Mouse (Mus musculus): ENCODE measurements around the gene Ubqlnl. TPM values are rescaled to one million over a fixed set of nuclear protein-coding genes. Genes with fewer than 3 reads are reported as not detected.

The Ubqlnl gene
- polyA plus RNA-seq (2015; fragmentation: Nextera tagmentation; extraction: Ambion mirVana) = not detected in 2 replicates

GRCm38 (mm10) chr7:104150456-104150855 lies at the start of gene Ubqlnl:
Gene Ubqlnl (minus strand): TSS chr7:104150556.
- Histone ChIP-seq H3K27me3 (ENCODE audit: control insufficient read depth, insufficient read depth, low read depth, low read length) (no peaks in the 10 kb centered on the region), H3K9me3 (ENCODE audit: control insufficient read depth, low read length) (no peaks in the 10 kb centered on the region), H3K27ac (ENCODE audit: low read length) (no peak within 1 kb of the TSS), H3K4me1 (replicated peaks; ENCODE audit: control insufficient read depth, insufficient read depth, low read length) (no peaks in the 10 kb centered on the region), H3K4me2 (ENCODE audit: low read depth, low read length) (no peak within 1 kb of the TSS), H3K4me3 (ENCODE audit: low read length) (no peak within 1 kb of the TSS), H3K9ac (ENCODE audit: low read length) (no peak within 1 kb of the TSS), H3K36me3 (ENCODE audit: control insufficient read depth, insufficient read depth, low read length) (no peaks in the 10 kb centered on the region)
- ATAC-seq (ENCODE audit: low read depth) = no peak
- WGBS = 89% methylated on average over 2 of the region's 2 CpGs

GRCm38 (mm10) chr7:104199822-104200221 lies 49.5 kb upstream of the Ubqlnl start:
- Histone ChIP-seq H3K27me3 (ENCODE audit: control insufficient read depth, insufficient read depth, low read depth, low read length) (no peaks in the 10 kb centered on the region), H3K36me3 (ENCODE audit: control insufficient read depth, insufficient read depth, low read length) (no peaks in the 10 kb centered on the region), H3K9ac (ENCODE audit: low read length) (no peak overlapping the region), H3K4me3 (ENCODE audit: low read length) (no peak overlapping the region), H3K9me3 (ENCODE audit: control insufficient read depth, low read length) (no peaks in the 10 kb centered on the region), H3K4me2 (ENCODE audit: low read depth, low read length) (no peak overlapping the region), H3K27ac (ENCODE audit: low read length) (no peak overlapping the region), H3K4me1 (replicated peaks; ENCODE audit: control insufficient read depth, insufficient read depth, low read length) (no peaks in the 10 kb centered on the region)
- WGBS = 5% methylated on average over 5 of the region's 5 CpGs
- peak; percentile 70 for ATAC-seq (ENCODE audit: low read depth)

DNA sequence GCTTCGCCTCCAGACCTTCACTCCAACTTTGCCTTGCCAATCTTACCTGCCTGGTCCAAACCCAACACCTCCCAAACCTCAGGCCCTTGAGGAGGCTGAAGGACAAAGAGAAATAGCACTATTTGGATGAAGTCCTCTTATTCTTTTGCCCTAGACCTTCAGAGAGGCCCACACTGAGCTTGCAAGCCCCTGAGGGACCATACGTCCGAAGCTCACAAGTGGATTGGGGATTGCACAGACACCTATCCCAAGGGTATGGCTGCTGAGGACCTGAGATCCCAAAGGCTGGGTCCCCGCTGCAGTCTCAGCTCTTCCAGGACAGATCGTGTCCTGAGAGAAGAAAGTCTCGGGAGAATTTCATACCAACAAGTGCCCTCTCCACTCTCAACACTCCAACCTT lies 45.5 kb upstream of the Ubqlnl start, which contains the start of gene Olfr649:
TSS of gene Olfr649 (minus strand) at position 101 of the 400 bp plus-strand sequence.
- H3K27ac ChIP-seq (ENCODE audit: low read length) = no peak within 1 kb of the TSS
- 77% methylated on average over 6 of the region's 6 CpGs for WGBS
- ATAC-seq (ENCODE audit: low read depth) = no peak
- H3K9ac ChIP-seq (ENCODE audit: low read length) = no peak within 1 kb of the TSS
- no peak within 1 kb of the TSS for H3K4me3 ChIP-seq (ENCODE audit: low read length)
- no peak within 1 kb of the TSS for H3K4me2 ChIP-seq (ENCODE audit: low read depth, low read length)
- H3K27me3 ChIP-seq (ENCODE audit: control insufficient read depth, insufficient read depth, low read depth, low read length) = no peaks in the 10 kb centered on the region
- no peaks in the 10 kb centered on the region for H3K4me1 ChIP-seq (replicated peaks; ENCODE audit: control insufficient read depth, insufficient read depth, low read length)
- H3K36me3 ChIP-seq (ENCODE audit: control insufficient read depth, insufficient read depth, low read length) = no peaks in the 10 kb centered on the region
- no peaks in the 10 kb centered on the region for H3K9me3 ChIP-seq (ENCODE audit: control insufficient read depth, low read length)

GRCm38 (mm10) chr7:104191275-104191674 lies 40.9 kb upstream of the Ubqlnl start:
- Histone ChIP-seq H3K4me3 (ENCODE audit: low read length) (no peak overlapping the region), H3K27me3 (ENCODE audit: control insufficient read depth, insufficient read depth, low read depth, low read length) (no peaks in the 10 kb centered on the region), H3K27ac (ENCODE audit: low read length) (no peak overlapping the region), H3K9ac (ENCODE audit: low read length) (no peak overlapping the region), H3K9me3 (ENCODE audit: control insufficient read depth, low read length) (no peaks in the 10 kb centered on the region), H3K36me3 (ENCODE audit: control insufficient read depth, insufficient read depth, low read length) (no peaks in the 10 kb centered on the region), H3K4me2 (ENCODE audit: low read depth, low read length) (no peak overlapping the region), H3K4me1 (replicated peaks; ENCODE audit: control insufficient read depth, insufficient read depth, low read length) (no peaks in the 10 kb centered on the region)
- no peak for ATAC-seq (ENCODE audit: low read depth)
- 48% methylated on average over 9 of the region's 9 CpGs for WGBS

DNA sequence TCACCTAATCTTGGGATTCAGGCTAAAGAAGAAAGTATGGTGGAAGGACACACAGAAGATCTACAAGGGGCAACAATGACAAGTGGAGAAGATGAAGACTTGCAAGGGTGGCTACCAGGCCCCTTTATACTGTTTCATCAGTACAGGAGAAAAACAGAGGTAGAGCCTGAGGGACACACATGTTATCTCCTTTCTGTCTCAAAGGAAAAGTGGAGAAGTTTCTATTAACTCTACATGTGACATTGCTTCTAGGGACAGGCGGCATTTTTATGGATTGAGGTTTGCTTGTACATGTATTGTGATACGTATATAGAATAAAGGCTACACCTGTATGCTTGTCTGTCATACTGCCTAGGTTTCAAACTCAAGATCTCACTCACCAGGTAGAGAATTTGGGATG lies 32.9 kb upstream of the Ubqlnl start, which contains the start of gene Olfr648:
TSS of gene Olfr648 (minus strand) at position 101 of the 400 bp plus-strand sequence.
- H3K27me3 ChIP-seq (ENCODE audit: control insufficient read depth, insufficient read depth, low read depth, low read length) = no peaks in the 10 kb centered on the region
- no peaks in the 10 kb centered on the region for H3K4me1 ChIP-seq (replicated peaks; ENCODE audit: control insufficient read depth, insufficient read depth, low read length)
- H3K4me2 ChIP-seq (ENCODE audit: low read depth, low read length) = no peak within 1 kb of the TSS
- H3K27ac ChIP-seq (ENCODE audit: low read length) = no peak within 1 kb of the TSS
- H3K4me3 ChIP-seq (ENCODE audit: low read length) = no peak within 1 kb of the TSS
- no peaks in the 10 kb centered on the region for H3K36me3 ChIP-seq (ENCODE audit: control insufficient read depth, insufficient read depth, low read length)
- no peaks in the 10 kb centered on the region for H3K9me3 ChIP-seq (ENCODE audit: control insufficient read depth, low read length)
- WGBS = 79% methylated on average over 2 of the region's 2 CpGs
- ATAC-seq (ENCODE audit: low read depth) = no peak
- no peak within 1 kb of the TSS for H3K9ac ChIP-seq (ENCODE audit: low read length)

DNA sequence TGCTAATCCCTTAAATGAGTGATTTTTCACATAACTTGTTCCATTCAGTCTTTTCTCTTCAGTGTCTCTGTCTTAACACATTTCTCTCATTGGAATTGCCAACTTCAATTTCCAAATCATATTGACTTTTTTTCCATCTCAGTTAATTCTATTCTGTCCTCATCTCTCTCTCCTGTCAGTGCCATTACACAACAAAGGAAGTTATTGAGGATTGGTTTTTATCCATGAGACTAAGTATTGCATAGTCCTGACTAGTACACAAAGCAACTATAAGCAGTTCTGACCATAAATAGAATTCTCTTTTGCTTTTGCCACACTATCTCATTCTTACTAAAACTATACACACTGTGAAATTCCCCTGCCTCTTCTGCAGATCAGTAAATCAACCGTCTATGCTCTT lies 28.7 kb upstream of the Ubqlnl start:
- no peak overlapping the region for H3K4me2 ChIP-seq (ENCODE audit: low read depth, low read length)

GRCm38 (mm10) chr7:104178422-104179054 lies 28.2 kb upstream of the Ubqlnl start:
- no peak for ATAC-seq (ENCODE audit: low read depth)
- Histone ChIP-seq H3K4me3 (ENCODE audit: low read length) (no peak overlapping the region), H3K27me3 (ENCODE audit: control insufficient read depth, insufficient read depth, low read depth, low read length) (no peaks in the 10 kb centered on the region), H3K27ac (ENCODE audit: low read length) (no peak overlapping the region), H3K4me1 (replicated peaks; ENCODE audit: control insufficient read depth, insufficient read depth, low read length) (no peaks in the 10 kb centered on the region), H3K36me3 (ENCODE audit: control insufficient read depth, insufficient read depth, low read length) (no peaks in the 10 kb centered on the region), H3K9me3 (ENCODE audit: control insufficient read depth, low read length) (no peaks in the 10 kb centered on the region), H3K4me2 (ENCODE audit: low read depth, low read length) (no peak overlapping the region), H3K9ac (ENCODE audit: low read length) (no peak overlapping the region)
- WGBS = 70% methylated on average over 5 of the region's 5 CpGs

More for the DNA sequence above, 28.7 kb upstream of the Ubqlnl start:
- no peak overlapping the region for H3K4me3 ChIP-seq (ENCODE audit: low read length)
- no peaks in the 10 kb centered on the region for H3K27me3 ChIP-seq (ENCODE audit: control insufficient read depth, insufficient read depth, low read depth, low read length)
- 81% methylated on average over 1 of the region's 1 CpGs for WGBS
- ATAC-seq (ENCODE audit: low read depth) = no peak
- H3K27ac ChIP-seq (ENCODE audit: low read length) = no peak overlapping the region
- H3K9ac ChIP-seq (ENCODE audit: low read length) = no peak overlapping the region
- H3K36me3 ChIP-seq (ENCODE audit: control insufficient read depth, insufficient read depth, low read length) = no peaks in the 10 kb centered on the region
- H3K4me1 ChIP-seq (replicated peaks; ENCODE audit: control insufficient read depth, insufficient read depth, low read length) = no peaks in the 10 kb centered on the region
- H3K9me3 ChIP-seq (ENCODE audit: control insufficient read depth, low read length) = no peaks in the 10 kb centered on the region

- Histone ChIP-seq H3K4me3 (ENCODE audit: low read length) (no peak overlapping the region), H3K4me1 (replicated peaks; ENCODE audit: control insufficient read depth, insufficient read depth, low read length) (no peaks in the 10 kb centered on the region), H3K27me3 (ENCODE audit: control insufficient read depth, insufficient read depth, low read depth, low read length) (no peaks in the 10 kb centered on the region), H3K27ac (ENCODE audit: low read length) (no peak overlapping the region), H3K36me3 (ENCODE audit: control insufficient read depth, insufficient read depth, low read length) (no peaks in the 10 kb centered on the region), H3K4me2 (ENCODE audit: low read depth, low read length) (no peak overlapping the region), H3K9me3 (ENCODE audit: control insufficient read depth, low read length) (no peaks in the 10 kb centered on the region), H3K9ac (ENCODE audit: low read length) (no peak overlapping the region)
- 74% methylated on average over 1 of the region's 1 CpGs for WGBS
- ATAC-seq (ENCODE audit: low read depth) = no peak
Observed at GRCm38 (mm10) chr7:104175085-104175484, 24.7 kb upstream of the Ubqlnl start.

DNA sequence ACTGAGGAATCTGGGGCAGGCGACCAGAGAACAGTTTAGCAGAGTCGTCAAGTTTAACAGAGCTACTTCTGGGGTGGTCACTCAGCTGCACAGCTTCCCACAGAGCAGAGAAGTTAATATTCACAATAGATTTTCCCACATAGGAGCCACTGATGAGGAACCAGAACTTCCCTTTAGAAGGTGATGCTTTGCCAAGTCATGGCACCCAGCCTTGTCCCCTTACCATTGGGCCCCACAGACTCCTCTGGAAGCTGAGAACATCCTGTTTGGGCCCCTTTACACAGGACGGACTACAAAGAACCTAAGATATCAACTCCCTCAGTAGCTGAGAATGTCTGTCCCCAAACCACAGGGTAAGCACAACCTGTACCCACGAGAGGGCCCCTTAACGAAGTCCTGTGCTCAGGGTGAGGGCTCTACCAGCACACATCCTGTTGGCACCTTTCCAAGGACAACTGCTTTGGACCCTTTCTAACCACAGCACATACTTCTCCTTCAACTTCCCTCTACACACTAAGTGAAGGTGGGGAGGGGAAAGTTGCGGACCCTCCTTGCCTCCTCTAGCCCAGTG lies 19.4 kb upstream of the Ubqlnl start:
- Histone ChIP-seq H3K4me3 (ENCODE audit: low read length) (no peak overlapping the region), H3K27ac (ENCODE audit: low read length) (no peak overlapping the region), H3K27me3 (ENCODE audit: control insufficient read depth, insufficient read depth, low read depth, low read length) (no peaks in the 10 kb centered on the region), H3K9me3 (ENCODE audit: control insufficient read depth, low read length) (no peaks in the 10 kb centered on the region), H3K9ac (ENCODE audit: low read length) (no peak overlapping the region), H3K4me1 (replicated peaks; ENCODE audit: control insufficient read depth, insufficient read depth, low read length) (no peaks in the 10 kb centered on the region), H3K36me3 (ENCODE audit: control insufficient read depth, insufficient read depth, low read length) (no peaks in the 10 kb centered on the region), H3K4me2 (ENCODE audit: low read depth, low read length) (no peak overlapping the region)
- WGBS = 54% methylated on average over 6 of the region's 6 CpGs
- ATAC-seq (ENCODE audit: low read depth) = peak; percentile 61; the same call in 1 of the 2 replicates
